Mouse (Mus musculus): ENCODE measurements around the gene Tnip1. TPM values are rescaled to one million over a fixed set of nuclear protein-coding genes. Genes with fewer than 3 reads are reported as not detected.

Tnip1 gene
- polyA plus RNA-seq, 1 experiment from 2014 or later: 10.8 TPM

DNA sequence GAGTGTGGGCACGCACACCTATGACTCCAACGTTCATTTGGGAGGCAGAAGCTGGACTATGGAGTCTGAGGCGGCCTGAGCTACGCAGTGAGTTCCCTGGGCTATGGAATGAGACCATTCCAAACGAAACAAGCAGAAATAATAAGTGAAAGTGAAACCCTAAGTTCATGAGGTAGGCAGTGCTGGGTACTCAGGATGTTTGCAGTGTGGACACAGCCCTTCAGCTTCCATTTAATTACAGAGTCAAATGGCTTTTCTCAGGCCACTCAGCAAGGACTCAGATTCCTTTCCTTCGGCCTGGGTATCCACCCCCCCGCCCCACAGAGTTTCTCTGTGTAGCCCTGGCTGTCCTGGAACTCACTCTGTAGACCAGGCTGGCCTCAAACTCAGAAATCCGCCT is 33.0 kb downstream of the Tnip1 start:
- no peak overlapping the region for H3K4me2 ChIP-seq
- peaks cover 27% of the 10 kb centered on the region for H3K36me3 ChIP-seq (ENCODE audit: poor library complexity, severe bottlenecking)
- 86% methylated on average over 8 of the region's 8 CpGs for WGBS
- ATAC-seq: no peak
- no peaks in the 10 kb centered on the region for H3K4me1 ChIP-seq
- H3K9me3 ChIP-seq (replicated peaks): no peaks in the 10 kb centered on the region
- no peak overlapping the region for H3K4me3 ChIP-seq
- no peaks in the 10 kb centered on the region for H3K27me3 ChIP-seq
- H3K27ac ChIP-seq: no peak overlapping the region
- no peak overlapping the region for H3K9ac ChIP-seq

DNA sequence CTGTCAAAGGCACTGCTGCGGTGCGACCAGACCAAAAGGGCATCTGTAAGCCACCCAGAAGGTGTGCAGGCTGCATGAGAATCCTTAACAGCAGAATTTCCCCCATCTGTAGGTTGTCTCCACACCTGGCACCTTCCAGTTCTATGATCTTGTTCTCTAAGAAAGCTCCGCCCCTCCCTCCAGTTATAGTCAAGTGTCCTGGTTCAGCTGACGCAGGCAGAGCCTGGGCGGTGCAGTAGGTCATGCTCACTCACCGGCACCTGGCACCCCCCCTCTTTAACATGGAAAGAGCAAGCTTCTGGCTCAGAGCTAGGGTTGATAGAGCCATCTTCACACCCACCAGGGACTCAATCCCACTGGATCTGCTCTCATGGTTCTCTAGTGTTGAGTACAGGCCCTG is 33.4 kb downstream of the Tnip1 start:
- Histone ChIP-seq H3K4me1 (no peaks in the 10 kb centered on the region), H3K4me3 (no peak overlapping the region), H3K9me3 (replicated peaks) (no peaks in the 10 kb centered on the region), H3K36me3 (ENCODE audit: poor library complexity, severe bottlenecking) (peaks cover 27% of the 10 kb centered on the region), H3K9ac (no peak overlapping the region), H3K27me3 (no peaks in the 10 kb centered on the region), H3K4me2 (no peak overlapping the region), H3K27ac (no peak overlapping the region)
- 96% methylated on average over 6 of the region's 6 CpGs for WGBS
- ATAC-seq: no peak

DNA sequence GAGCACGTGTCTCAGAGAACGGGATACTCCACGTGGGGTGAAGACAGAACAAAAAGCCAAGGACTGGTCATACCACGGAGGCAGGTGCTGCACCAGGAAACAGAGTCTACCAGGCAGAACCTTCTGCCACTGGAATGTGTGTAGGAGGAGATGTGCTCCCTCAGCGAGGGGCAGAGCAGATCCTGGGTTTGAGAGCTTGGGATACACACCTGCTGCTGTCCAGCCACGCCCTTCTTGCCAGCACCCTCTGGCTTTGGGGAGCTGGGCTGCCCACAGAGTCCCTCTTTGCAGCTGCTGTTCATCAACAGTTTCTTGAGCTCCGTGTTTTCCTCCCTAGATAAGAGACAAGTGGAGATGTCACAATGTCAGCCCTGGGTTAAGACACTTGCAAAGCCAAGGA is 33.8 kb downstream of the Tnip1 start:
- H3K4me3 ChIP-seq: no peak overlapping the region
- ATAC-seq: no peak
- H3K27ac ChIP-seq: no peak overlapping the region
- peaks cover 28% of the 10 kb centered on the region for H3K36me3 ChIP-seq (ENCODE audit: poor library complexity, severe bottlenecking)
- H3K9me3 ChIP-seq (replicated peaks): no peaks in the 10 kb centered on the region
- no peaks in the 10 kb centered on the region for H3K27me3 ChIP-seq
- 81% methylated on average over 7 of the region's 7 CpGs for WGBS
- no peak overlapping the region for H3K9ac ChIP-seq
- no peak overlapping the region for H3K4me2 ChIP-seq
- H3K4me1 ChIP-seq: no peaks in the 10 kb centered on the region

DNA sequence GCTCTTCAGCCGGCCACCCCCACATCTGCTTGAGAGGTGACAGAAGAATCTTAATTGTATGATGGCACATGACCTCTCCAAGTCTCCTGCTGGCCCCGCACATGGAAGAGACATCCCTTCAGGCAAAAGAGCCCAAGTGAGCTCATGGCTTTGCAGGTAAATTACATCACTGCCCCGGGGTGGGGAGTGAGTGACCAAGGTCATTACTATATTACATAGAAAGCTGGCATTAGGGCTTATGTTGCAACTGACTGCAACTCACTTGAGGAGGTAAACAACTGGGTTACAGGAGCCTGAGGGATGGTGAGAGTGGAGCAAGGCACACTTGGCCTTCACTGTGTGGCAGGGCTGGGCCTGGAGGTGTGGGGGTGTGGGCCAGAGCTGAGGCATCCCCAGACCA is 34.5 kb downstream of the Tnip1 start:
- H3K36me3 ChIP-seq (ENCODE audit: poor library complexity, severe bottlenecking): peaks cover 24% of the 10 kb centered on the region
- H3K4me2 ChIP-seq: no peak overlapping the region
- no peaks in the 10 kb centered on the region for H3K4me1 ChIP-seq
- H3K9me3 ChIP-seq (replicated peaks): no peaks in the 10 kb centered on the region
- no peak overlapping the region for H3K4me3 ChIP-seq
- H3K27me3 ChIP-seq: no peaks in the 10 kb centered on the region
- 88% methylated on average over 3 of the region's 3 CpGs for WGBS
- no peak overlapping the region for H3K9ac ChIP-seq
- ATAC-seq: no peak
- H3K27ac ChIP-seq: no peak overlapping the region

DNA sequence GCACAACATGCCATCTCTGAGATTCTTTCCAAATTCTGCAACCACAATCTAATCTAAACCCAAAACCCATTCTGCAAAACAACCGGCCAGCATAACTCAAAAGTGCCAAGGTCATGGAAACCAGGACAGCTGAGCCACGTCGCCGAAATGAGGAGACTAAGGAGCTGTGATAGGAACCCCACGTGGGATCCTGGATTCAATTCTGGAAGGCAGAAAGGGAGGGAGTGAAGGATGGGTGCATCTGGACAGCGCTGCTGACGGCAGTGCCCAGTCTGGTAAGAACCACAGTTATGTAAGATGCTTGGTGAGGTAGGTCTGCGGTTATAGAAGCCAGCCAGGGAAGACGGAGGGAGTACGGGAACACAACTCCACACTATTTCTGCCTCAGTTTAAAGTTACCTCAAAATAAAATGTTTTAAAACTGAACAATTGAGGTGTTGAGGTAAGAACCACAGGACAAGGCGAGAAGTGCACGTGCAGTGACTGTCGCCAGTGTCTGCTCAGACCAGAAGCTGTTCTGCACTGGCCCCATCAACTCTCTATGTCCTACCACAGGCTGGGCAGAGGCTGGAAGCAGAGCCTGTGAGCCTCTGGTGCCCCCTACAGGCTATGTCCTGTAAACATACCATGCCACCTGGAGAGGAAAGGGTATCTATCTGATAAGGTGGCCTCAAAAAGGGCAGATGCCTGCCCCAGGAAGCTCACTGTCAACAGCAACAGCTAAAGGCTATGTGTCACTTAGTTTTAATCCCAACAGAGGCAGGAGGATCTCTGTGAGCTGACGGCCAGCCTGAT is 35.2 kb downstream of the Tnip1 start:
- H3K4me3 ChIP-seq: no peak overlapping the region
- no peak overlapping the region for H3K4me2 ChIP-seq
- no peaks in the 10 kb centered on the region for H3K4me1 ChIP-seq
- H3K27me3 ChIP-seq: no peaks in the 10 kb centered on the region
- no peak overlapping the region for H3K9ac ChIP-seq
- no peaks in the 10 kb centered on the region for H3K9me3 ChIP-seq (replicated peaks)
- no peak overlapping the region for H3K27ac ChIP-seq
- ATAC-seq: peak; percentile 45; the same call in 1 of the 2 replicates
- H3K36me3 ChIP-seq (ENCODE audit: poor library complexity, severe bottlenecking): peaks cover 26% of the 10 kb centered on the region
- WGBS: 81% methylated on average over 14 of the region's 14 CpGs

DNA sequence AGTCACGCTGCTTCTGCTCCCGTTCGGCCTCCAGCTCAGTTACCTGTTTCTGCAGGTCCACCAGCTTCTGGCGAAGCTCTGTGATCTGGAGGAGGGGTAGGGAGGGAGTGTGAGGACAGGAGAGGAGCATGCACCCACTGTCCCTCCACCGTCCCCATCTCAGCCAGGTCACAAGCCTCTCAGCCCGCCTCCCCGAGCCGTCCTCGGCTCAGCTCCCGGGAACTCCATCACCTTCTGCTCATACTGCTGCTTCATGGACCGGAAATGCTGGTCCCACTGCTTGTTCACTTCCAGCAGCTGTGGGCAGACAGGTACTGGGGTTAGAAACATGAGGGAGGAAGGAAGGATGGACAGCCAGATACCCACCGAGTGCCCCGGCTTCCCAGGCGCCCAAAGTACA is 38.6 kb downstream of the Tnip1 start:
- Histone ChIP-seq H3K9me3 (replicated peaks) (no peaks in the 10 kb centered on the region), H3K4me2 (no peak overlapping the region), H3K27ac (no peak overlapping the region), H3K4me3 (no peak overlapping the region), H3K9ac (no peak overlapping the region), H3K27me3 (no peaks in the 10 kb centered on the region), H3K4me1 (no peaks in the 10 kb centered on the region), H3K36me3 (ENCODE audit: poor library complexity, severe bottlenecking) (peaks cover 32% of the 10 kb centered on the region)
- no peak for ATAC-seq
- 94% methylated on average over 14 of the region's 14 CpGs for WGBS

DNA sequence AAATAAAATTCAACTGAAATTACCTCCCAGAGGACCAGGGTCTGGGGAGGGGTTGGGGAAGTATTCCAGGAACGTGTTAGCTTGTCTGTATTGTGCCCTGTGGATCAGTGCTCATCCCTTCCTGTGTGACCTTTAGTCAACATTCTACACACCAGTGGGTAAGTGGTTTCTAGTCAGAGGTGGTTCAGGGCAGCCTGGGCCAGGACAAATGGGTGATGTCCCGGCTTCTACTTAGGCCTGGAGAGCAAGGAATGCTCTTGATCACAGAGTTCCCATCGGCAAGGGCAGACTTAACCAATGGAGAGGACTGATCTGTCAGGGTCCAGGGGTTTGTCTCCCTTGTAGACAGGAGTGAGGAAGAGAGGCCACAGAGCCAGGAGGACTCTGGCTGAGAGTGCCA is 40.2 kb downstream of the Tnip1 start:
- Histone ChIP-seq H3K4me1 (no peaks in the 10 kb centered on the region), H3K36me3 (ENCODE audit: poor library complexity, severe bottlenecking) (peaks cover 40% of the 10 kb centered on the region), H3K9ac (no peak overlapping the region), H3K27me3 (no peaks in the 10 kb centered on the region), H3K9me3 (replicated peaks) (no peaks in the 10 kb centered on the region), H3K4me3 (no peak overlapping the region), H3K4me2 (no peak overlapping the region), H3K27ac (no peak overlapping the region)
- 94% methylated on average over 3 of the region's 3 CpGs for WGBS
- ATAC-seq: no peak

DNA sequence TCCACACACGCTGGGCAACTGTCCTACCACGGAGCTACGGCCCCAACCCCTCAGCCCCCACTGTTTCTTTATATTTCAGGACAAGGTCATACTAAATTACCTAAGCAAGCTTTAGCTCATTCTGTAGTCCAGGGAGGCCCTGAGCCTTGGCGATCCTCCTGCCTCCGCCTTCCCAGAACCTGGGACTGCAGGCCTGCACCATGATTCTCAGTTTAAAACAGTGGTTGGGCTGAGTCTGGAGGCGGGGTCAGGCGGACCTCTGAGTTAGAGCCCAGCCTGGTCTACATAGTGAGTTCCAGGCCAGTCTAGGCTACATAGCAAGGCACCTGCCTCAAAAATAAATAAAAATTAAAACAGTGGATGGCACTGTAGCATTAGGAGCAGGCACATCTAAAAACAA is 40.9 kb downstream of the Tnip1 start:
- Histone ChIP-seq H3K36me3 (ENCODE audit: poor library complexity, severe bottlenecking) (peaks cover 47% of the 10 kb centered on the region), H3K4me1 (no peaks in the 10 kb centered on the region), H3K4me2 (no peak overlapping the region), H3K27ac (no peak overlapping the region), H3K9me3 (replicated peaks) (no peaks in the 10 kb centered on the region), H3K9ac (no peak overlapping the region), H3K4me3 (no peak overlapping the region), H3K27me3 (no peaks in the 10 kb centered on the region)
- 48% methylated on average over 7 of the region's 7 CpGs for WGBS
- no peak for ATAC-seq

DNA sequence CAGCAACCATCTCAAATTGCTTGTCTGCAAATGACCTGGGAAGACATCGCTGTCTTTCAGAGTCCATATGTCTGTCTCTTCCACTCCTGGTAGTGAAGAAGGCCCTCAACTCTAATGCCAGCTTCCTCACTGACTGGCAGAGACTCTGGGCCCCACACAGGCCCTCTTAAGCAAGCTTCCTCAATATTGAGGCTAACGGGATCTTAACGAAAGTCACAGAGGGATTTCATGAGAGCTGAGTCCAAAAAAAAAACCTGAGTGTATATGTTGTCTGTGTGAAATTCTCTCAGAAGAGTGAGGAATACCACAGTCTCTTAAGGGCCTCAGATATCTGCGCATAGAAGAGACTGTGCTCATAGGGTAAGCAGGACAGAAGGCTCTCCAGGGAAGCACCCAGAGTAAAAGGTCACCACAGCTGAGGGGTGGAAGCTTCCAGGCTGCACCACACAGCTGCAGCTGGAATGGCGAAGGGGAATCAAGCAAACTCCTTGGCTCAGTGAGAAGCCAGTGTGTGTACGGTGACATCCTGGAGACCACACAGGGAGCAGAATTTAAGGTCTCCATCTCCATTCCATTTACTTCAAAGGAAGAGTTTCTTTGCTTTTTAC is 41.6 kb downstream of the Tnip1 start:
- Histone ChIP-seq H3K4me2 (no peak overlapping the region), H3K4me1 (no peaks in the 10 kb centered on the region), H3K27me3 (no peaks in the 10 kb centered on the region), H3K27ac (no peak overlapping the region), H3K4me3 (no peak overlapping the region), H3K9ac (no peak overlapping the region), H3K36me3 (ENCODE audit: poor library complexity, severe bottlenecking) (peaks cover 47% of the 10 kb centered on the region), H3K9me3 (replicated peaks) (no peaks in the 10 kb centered on the region)
- 88% methylated on average over 6 of the region's 6 CpGs for WGBS
- ATAC-seq: no peak

DNA sequence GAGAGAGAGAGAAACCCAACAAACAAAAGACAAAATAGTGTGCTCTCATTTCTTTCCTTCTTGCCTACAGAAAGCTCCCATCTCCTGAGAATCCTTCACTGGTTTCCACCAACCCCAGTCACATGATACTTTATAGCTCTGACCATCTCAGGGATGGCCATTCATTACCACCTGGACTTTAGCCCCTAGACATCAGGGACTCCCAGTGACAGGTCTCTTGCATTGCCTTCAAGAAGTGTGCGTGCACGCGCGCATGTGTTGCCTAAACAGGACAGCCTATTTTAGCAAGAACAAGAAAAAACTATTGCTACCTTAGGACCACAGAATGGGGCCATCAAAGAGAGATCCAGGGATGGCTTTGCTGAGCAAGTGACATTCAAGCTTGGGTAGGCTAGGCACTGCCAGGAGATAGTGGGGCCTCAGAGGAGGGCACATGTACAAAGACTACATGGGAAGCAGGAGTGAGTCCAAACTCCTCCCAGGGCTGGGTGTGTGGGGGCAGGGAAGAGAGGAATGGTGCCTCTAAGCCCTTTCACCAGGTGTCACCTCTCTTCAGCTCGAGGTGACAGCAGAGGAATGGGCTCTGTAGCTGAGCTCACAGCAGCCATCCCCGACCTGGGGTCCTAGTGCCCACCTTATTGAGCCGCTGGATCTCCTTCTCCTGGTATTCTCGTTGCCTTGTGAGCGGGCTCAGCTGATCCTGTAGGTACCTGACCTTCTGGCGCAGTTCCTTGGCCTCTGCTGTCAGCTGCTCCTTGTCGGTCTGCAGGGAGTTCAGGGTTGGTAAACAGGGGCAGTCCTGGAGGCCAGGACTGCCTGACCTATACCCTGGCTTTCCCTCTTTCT is 42.4 kb downstream of the Tnip1 start:
- ATAC-seq: no peak
- no peak overlapping the region for H3K4me2 ChIP-seq
- no peak overlapping the region for H3K4me3 ChIP-seq
- H3K4me1 ChIP-seq: no peaks in the 10 kb centered on the region
- no peak overlapping the region for H3K27ac ChIP-seq
- H3K36me3 ChIP-seq (ENCODE audit: poor library complexity, severe bottlenecking): peaks cover 43% of the 10 kb centered on the region
- H3K9ac ChIP-seq: no peak overlapping the region
- no peaks in the 10 kb centered on the region for H3K9me3 ChIP-seq (replicated peaks)
- WGBS: 85% methylated on average over 11 of the region's 11 CpGs
- H3K27me3 ChIP-seq: no peaks in the 10 kb centered on the region

DNA sequence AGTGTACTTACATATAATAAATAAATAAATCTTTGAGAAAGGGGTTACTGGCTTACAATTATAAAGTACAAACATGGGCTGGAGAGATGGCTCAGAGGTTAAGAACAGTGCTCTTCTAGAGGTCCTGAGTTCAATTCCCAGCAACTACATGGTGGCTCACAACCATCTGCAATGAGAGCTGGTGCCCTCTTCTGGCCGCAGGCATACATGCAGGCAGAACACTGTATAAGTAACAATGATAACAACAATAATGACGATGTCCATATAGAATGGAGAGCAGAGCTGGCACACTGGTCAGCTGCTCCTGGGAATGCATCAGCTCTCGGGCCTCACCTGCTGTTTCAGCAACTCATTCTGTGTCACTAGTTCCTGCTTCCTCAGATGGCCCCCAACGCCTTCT is 44.4 kb downstream of the Tnip1 start:
- no peak overlapping the region for H3K9ac ChIP-seq
- no peak overlapping the region for H3K27ac ChIP-seq
- no peaks in the 10 kb centered on the region for H3K27me3 ChIP-seq
- no peak overlapping the region for H3K4me2 ChIP-seq
- H3K36me3 ChIP-seq (ENCODE audit: poor library complexity, severe bottlenecking): peaks cover 46% of the 10 kb centered on the region
- no peak for ATAC-seq
- H3K4me3 ChIP-seq: no peak overlapping the region
- 85% methylated on average over 4 of the region's 4 CpGs for WGBS
- no peaks in the 10 kb centered on the region for H3K4me1 ChIP-seq
- H3K9me3 ChIP-seq (replicated peaks): no peaks in the 10 kb centered on the region

DNA sequence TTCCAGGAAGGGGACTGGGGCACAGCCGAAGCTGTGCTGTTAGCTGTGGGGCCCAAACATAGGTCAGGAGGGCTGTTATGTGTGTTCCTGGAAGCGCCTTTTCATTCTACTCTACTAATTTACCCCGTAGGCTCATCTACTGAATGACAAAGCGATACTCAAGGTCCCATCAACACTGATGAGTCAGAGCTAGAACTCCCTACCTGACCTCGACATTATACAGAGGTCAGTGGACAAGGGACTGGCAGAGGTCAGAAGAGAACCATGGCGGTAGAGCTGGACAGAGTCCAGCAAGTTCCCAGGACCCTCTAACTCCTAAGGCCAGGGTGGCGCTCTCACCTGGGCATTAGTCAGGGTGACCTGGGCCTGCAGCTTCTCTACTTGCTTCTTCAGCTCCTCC is 45.3 kb downstream of the Tnip1 start:
- Histone ChIP-seq H3K9ac (no peak overlapping the region), H3K4me1 (no peaks in the 10 kb centered on the region), H3K27me3 (no peaks in the 10 kb centered on the region), H3K4me2 (no peak overlapping the region), H3K27ac (no peak overlapping the region), H3K4me3 (no peak overlapping the region), H3K9me3 (replicated peaks) (no peaks in the 10 kb centered on the region), H3K36me3 (ENCODE audit: poor library complexity, severe bottlenecking) (peaks cover 50% of the 10 kb centered on the region)
- ATAC-seq: no peak
- WGBS: 95% methylated on average over 7 of the region's 7 CpGs
